Mouse (Mus musculus): ENCODE data around the gene Syt1.

DNA sequence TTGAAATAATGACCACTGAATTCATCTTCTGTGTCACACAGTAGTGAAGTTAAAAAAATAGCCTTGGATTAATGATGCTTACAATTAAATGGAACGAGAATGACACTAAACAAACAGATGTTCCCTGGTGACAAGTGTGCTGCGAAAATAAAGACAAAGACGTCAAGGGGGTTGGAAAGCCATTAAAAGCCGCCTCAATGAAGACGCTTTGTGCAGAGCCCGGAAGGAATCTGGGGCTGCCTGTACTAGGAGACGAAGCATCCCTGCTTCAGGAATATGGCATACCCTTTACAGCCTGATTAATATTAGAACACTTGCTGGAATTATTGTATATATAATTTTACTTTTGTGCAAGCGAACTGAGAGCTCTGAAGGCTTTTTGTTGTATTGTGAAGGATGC is 234.0 kb downstream of the Syt1 start:
- TF ChIP-seq CTCF (IDR thresholded peaks at IDR 0.05; ENCODE audit: low read depth, low read length) = no peak
- no peak for TF ChIP-seq TAL1 (conservative IDR thresholded peaks at IDR 0.05; ENCODE audit: low read depth, low read length)
- no peak for TF ChIP-seq POLR2AphosphoS5 (IDR thresholded peaks at IDR 0.05; ENCODE audit: insufficient replicate concordance, low read depth, low read length)
- TF ChIP-seq GATA1 (IDR thresholded peaks at IDR 0.05; ENCODE audit: borderline replicate concordance, low read length) = no peak

Measured in G1E (cell line).